In genomic region chr5:137293282-137293681, GRCm38 (mm10) we compare ENCODE assay signal across 7 mouse cellular contexts. TPM values are rescaled to one million over a fixed set of nuclear protein-coding genes. Genes with fewer than 3 reads are reported as not detected.
DNase-seq lines count a peak whose midpoint lies in the region; ATAC-seq and TF ChIP-seq lines count a peak whose summit lies in the region.

No protein-coding gene starts in this region.

- peak; percentile 80 to 81 for DNase-seq in adrenal gland, adult 18-20 months (ENCODE audit: low spot score in 2 of 2)
- peak; percentile 74 for DNase-seq in gastrocnemius, postnatal 25 days
- DNase-seq in limb, embryonic 11.5 days (ENCODE audit: low spot score): peak; percentile 72
- DNase-seq in midbrain, embryonic 11.5 days (ENCODE audit: low spot score, missing footprints): peak; percentile 95
- DNase-seq in spleen, adult 18-20 months: peak; percentile 70 to 78

- no peaks in the 10 kb centered on the region for H3K4me1 ChIP-seq in cortical plate, adult 2 months (ENCODE audit: control insufficient read depth, insufficient read depth, low read length)
- H3K4me1 ChIP-seq in intestine, embryonic 15.5 days (replicated peaks): peaks cover 30% of the 10 kb centered on the region
- peaks cover 17% of the 10 kb centered on the region for H3K4me1 ChIP-seq in limb, embryonic 11.5 days (ENCODE audit: control insufficient read depth, insufficient read depth, low read length)
- H3K4me1 ChIP-seq in midbrain, embryonic 11.5 days (ENCODE audit: control insufficient read depth, insufficient read depth, low read length): peaks cover 21% of the 10 kb centered on the region

- H3K36me3 ChIP-seq in intestine, embryonic 15.5 days: peaks cover 24% of the 10 kb centered on the region
- H3K36me3 ChIP-seq in limb, embryonic 11.5 days (ENCODE audit: control insufficient read depth, insufficient read depth, low read length): peaks cover 29% of the 10 kb centered on the region
- peaks cover 23% of the 10 kb centered on the region for H3K36me3 ChIP-seq in midbrain, embryonic 11.5 days (ENCODE audit: control insufficient read depth, insufficient read depth, low read length)

- H3K9me3 ChIP-seq in intestine, embryonic 15.5 days: no peaks in the 10 kb centered on the region
- no peaks in the 10 kb centered on the region for H3K9me3 ChIP-seq in limb, embryonic 11.5 days (ENCODE audit: control insufficient read depth, low read length)
- no peaks in the 10 kb centered on the region for H3K9me3 ChIP-seq in midbrain, embryonic 11.5 days (ENCODE audit: control insufficient read depth, low read length)

- H3K4me3 ChIP-seq in cortical plate, adult 2 months (ENCODE audit: insufficient read depth, low read length): peak overlapping the region; percentile 54
- peak overlapping the region; percentile 54 for H3K4me3 ChIP-seq in intestine, embryonic 15.5 days (replicated peaks)
- peak overlapping the region; percentile 46 for H3K4me3 ChIP-seq in limb, embryonic 11.5 days (ENCODE audit: low read depth, low read length)
- H3K4me3 ChIP-seq in midbrain, embryonic 11.5 days (ENCODE audit: low read depth, low read length): peak overlapping the region; percentile 39

- peak; percentile 64 for TF ChIP-seq POLR2A in cortical plate, adult 2 months (IDR thresholded peaks at IDR 0.05; ENCODE audit: extremely low read depth, insufficient read depth, low read length)

- peaks cover 20% of the 10 kb centered on the region for H3K27me3 ChIP-seq in intestine, embryonic 15.5 days (replicated peaks)
- H3K27me3 ChIP-seq in limb, embryonic 11.5 days (ENCODE audit: control insufficient read depth, insufficient read depth, low read length): peaks cover 36% of the 10 kb centered on the region
- peaks cover 24% of the 10 kb centered on the region for H3K27me3 ChIP-seq in midbrain, embryonic 11.5 days (ENCODE audit: control insufficient read depth, insufficient read depth, low read length)

- peak; percentile 78 for ATAC-seq in intestine, embryonic 15.5 days
- ATAC-seq in limb, embryonic 11.5 days (ENCODE audit: insufficient number of reproducible peaks, low FRiP score, low TSS enrichment, low read depth): no peak
- 0 out of 2 replicates have a peak, but pooled peaks have one; percentile 22 for ATAC-seq in midbrain, embryonic 11.5 days (ENCODE audit: low FRiP score)

- H3K9ac ChIP-seq in intestine, embryonic 15.5 days: peak overlapping the region; percentile 79
- H3K9ac ChIP-seq in limb, embryonic 11.5 days (ENCODE audit: low read length): peak overlapping the region; percentile 66; the same call in 1 of the 2 replicates
- H3K9ac ChIP-seq in midbrain, embryonic 11.5 days (ENCODE audit: low read length): peak overlapping the region; percentile 69

- TF ChIP-seq CTCF in cortical plate, adult 2 months (IDR thresholded peaks at IDR 0.05; ENCODE audit: extremely low read depth, insufficient read depth, low read length): no peak

- H3K4me2 ChIP-seq in intestine, embryonic 15.5 days (replicated peaks): peak overlapping the region; percentile 97
- peak overlapping the region; percentile 95 for H3K4me2 ChIP-seq in limb, embryonic 11.5 days (ENCODE audit: low read depth, severe bottlenecking)
- peak overlapping the region; percentile 66 for H3K4me2 ChIP-seq in midbrain, embryonic 11.5 days

- 0% methylated on average over 15 of the region's 15 CpGs for WGBS in intestine, embryonic 15.5 days
- WGBS in limb, embryonic 11.5 days: under 1% methylated on average over 15 of the region's 15 CpGs
- under 1% methylated on average over 15 of the region's 15 CpGs for WGBS in midbrain, embryonic 11.5 days

- peak overlapping the region; percentile 78 for H3K27ac ChIP-seq in cortical plate, adult 2 months (ENCODE audit: insufficient read depth, low read length)
- peak overlapping the region; percentile 97 for H3K27ac ChIP-seq in intestine, embryonic 15.5 days
- no peak overlapping the region for H3K27ac ChIP-seq in limb, embryonic 11.5 days (replicated peaks; ENCODE audit: low read depth, low read length)
- H3K27ac ChIP-seq in midbrain, embryonic 11.5 days (ENCODE audit: low read depth, low read length): 0 out of 2 replicates have a peak overlapping the region, but pooled peaks have one; percentile 68

RNA-seq across cellular contexts. Expression of gene Ufsp1, which starts 1.1 kb away (rescaled TPM):
- 10 to 100 TPM in 1 of 2 experiments, 1 to 10 TPM in 1; 8.8 to 10.2 TPM for total RNA-seq in adrenal gland, adult 18-20 months (2021)
- 13.3 and 14.1 TPM in 2 replicates for polyA plus RNA-seq in cortical plate, adult 2 months (2012; rRNA removed)
- total RNA-seq in gastrocnemius, postnatal 25 days (2021): 10 to 100 TPM; 18.3 to 24.4 TPM
- polyA plus RNA-seq in intestine, embryonic 15.5 days (2015; fragmentation: Nextera tagmentation; extraction: Ambion mirVana): 7.8 and 8.5 TPM in 2 replicates
- 7.4 and 7.6 TPM in 2 replicates for polyA plus RNA-seq in limb, embryonic 11.5 days (2014; fragmentation: Nextera tagmentation; extraction: Ambion mirVana)
- 7.5 and 7.9 TPM in 2 replicates for polyA plus RNA-seq in midbrain, embryonic 11.5 days (2014; fragmentation: Nextera tagmentation; extraction: Ambion mirVana)

RNA-seq across cellular contexts. Expression of gene Ache, which starts 6.0 kb away (rescaled TPM):
- total RNA-seq in adrenal gland, adult 18-20 months (2021): 10 to 100 TPM; 10.0 to 12.9 TPM
- 57.9 and 62.3 TPM in 2 replicates for polyA plus RNA-seq in cortical plate, adult 2 months (2012; rRNA removed)
- 10 to 100 TPM; 26.4 to 40.7 TPM for total RNA-seq in gastrocnemius, postnatal 25 days (2021)
- 9.5 and 9.7 TPM in 2 replicates for polyA plus RNA-seq in intestine, embryonic 15.5 days (2015; fragmentation: Nextera tagmentation; extraction: Ambion mirVana)
- 1.3 and 1.7 TPM in 2 replicates for polyA plus RNA-seq in limb, embryonic 11.5 days (2014; fragmentation: Nextera tagmentation; extraction: Ambion mirVana)
- polyA plus RNA-seq in midbrain, embryonic 11.5 days (2014; fragmentation: Nextera tagmentation; extraction: Ambion mirVana): 3.6 and 4.0 TPM in 2 replicates

RNA-seq across cellular contexts. Expression of gene Srrt, which starts 14.2 kb away (rescaled TPM):
- 100 to 1,000 TPM; 169 to 174 TPM for total RNA-seq in adrenal gland, adult 18-20 months (2021)
- 226 and 239 TPM in 2 replicates for polyA plus RNA-seq in cortical plate, adult 2 months (2012; rRNA removed)
- total RNA-seq in gastrocnemius, postnatal 25 days (2021): 10 to 100 TPM; 38.5 to 44.7 TPM
- polyA plus RNA-seq in intestine, embryonic 15.5 days (2015; fragmentation: Nextera tagmentation; extraction: Ambion mirVana): 117 and 120 TPM in 2 replicates
- 175 and 177 TPM in 2 replicates for polyA plus RNA-seq in limb, embryonic 11.5 days (2014; fragmentation: Nextera tagmentation; extraction: Ambion mirVana)
- 151 and 154 TPM in 2 replicates for polyA plus RNA-seq in midbrain, embryonic 11.5 days (2014; fragmentation: Nextera tagmentation; extraction: Ambion mirVana)

RNA-seq across cellular contexts. Expression of gene Trip6, which starts 20.9 kb away (rescaled TPM):
- total RNA-seq in adrenal gland, adult 18-20 months (2021): 10 to 100 TPM; 30.1 to 39.4 TPM
- polyA plus RNA-seq in cortical plate, adult 2 months (2012; rRNA removed): 8.4 and 8.8 TPM in 2 replicates
- total RNA-seq in gastrocnemius, postnatal 25 days (2021): 1 to 10 TPM; 5.2 to 5.3 TPM
- 63.9 and 64.8 TPM in 2 replicates for polyA plus RNA-seq in intestine, embryonic 15.5 days (2015; fragmentation: Nextera tagmentation; extraction: Ambion mirVana)
- polyA plus RNA-seq in limb, embryonic 11.5 days (2014; fragmentation: Nextera tagmentation; extraction: Ambion mirVana): 56.5 and 57.2 TPM in 2 replicates
- polyA plus RNA-seq in midbrain, embryonic 11.5 days (2014; fragmentation: Nextera tagmentation; extraction: Ambion mirVana): 28.0 and 34.1 TPM in 2 replicates

RNA-seq across cellular contexts. Expression of gene Slc12a9, which starts 40.1 kb away (rescaled TPM):
- total RNA-seq in adrenal gland, adult 18-20 months (2021): 1 to 10 TPM; 8.4 to 8.6 TPM
- 34.0 and 35.2 TPM in 2 replicates for polyA plus RNA-seq in cortical plate, adult 2 months (2012; rRNA removed)
- 1 to 10 TPM; 2.3 to 3.1 TPM for total RNA-seq in gastrocnemius, postnatal 25 days (2021)
- 14.3 and 15.9 TPM in 2 replicates for polyA plus RNA-seq in intestine, embryonic 15.5 days (2015; fragmentation: Nextera tagmentation; extraction: Ambion mirVana)
- 4.7 and 6.4 TPM in 2 replicates for polyA plus RNA-seq in limb, embryonic 11.5 days (2014; fragmentation: Nextera tagmentation; extraction: Ambion mirVana)
- 5.8 TPM in 2 replicates for polyA plus RNA-seq in midbrain, embryonic 11.5 days (2014; fragmentation: Nextera tagmentation; extraction: Ambion mirVana)
